Mouse (Mus musculus): ENCODE measurements around the gene Fto.
A peak's percentile ranks its signal among the peaks of the same experiment; 100 is the strongest.

The Fto gene

DNA sequence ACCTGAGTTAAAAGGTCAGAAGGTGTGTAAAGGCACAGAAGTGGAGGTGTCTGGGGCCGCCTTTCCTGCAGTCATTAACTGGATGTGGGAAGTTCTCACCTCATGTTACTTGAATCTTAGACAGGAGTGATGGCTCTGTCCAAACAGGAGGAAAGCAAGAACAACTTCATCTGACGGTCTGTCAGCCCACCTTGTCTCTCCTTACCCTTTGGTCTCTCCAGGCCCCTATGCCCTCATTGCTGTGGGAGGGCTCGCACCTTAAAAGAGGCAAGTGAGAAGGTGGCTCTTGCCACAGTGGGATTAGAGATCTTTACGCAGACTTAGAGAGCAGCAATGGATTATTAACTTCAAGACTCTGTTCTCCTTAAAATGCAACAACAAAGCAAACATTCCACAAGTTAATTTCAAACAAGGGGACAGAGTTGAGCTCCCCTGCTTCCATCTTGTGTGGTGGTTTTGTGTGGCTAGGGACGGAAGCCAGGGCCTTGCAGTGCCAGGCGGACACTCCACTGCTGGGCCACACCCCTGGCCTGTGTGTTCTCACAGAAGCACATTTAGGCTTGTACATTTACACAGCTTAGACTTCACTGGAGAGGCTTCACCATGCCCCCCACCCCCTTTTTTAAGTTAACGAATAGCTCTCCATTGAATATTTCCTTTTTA, 135.5 kb downstream of the Fto start:
- no peak for DNase-seq (ENCODE audit: low spot score)

DNA sequence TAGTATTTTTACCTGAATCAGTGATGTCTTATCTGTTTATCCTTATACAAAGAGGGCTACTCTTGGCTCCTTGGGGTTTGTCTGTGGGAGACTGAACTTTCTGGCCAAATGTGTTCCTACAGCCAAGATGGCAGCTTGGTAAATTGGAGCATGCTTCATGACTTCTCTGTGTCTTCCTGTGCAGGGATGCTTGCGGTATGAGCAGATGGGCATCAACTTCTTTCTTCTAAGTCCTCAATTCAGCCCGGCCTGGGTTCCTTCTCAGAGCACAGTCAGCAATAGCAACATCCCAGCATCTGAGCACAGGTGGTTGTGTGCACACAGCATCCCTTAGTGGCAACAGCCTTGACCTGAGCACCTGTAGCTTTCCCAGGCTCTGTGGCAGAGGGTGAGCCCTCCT, 141.6 kb downstream of the Fto start:
- no peak for DNase-seq (ENCODE audit: low spot score)

- DNase-seq (ENCODE audit: low spot score), result no peak
Observed at GRCm38 (mm10) chr8:91455591-91455990, 142.3 kb downstream of the Fto start.

GRCm38 (mm10) chr8:91458016-91458415, 144.7 kb downstream of the Fto start:
- no peak for DNase-seq (ENCODE audit: low spot score)

DNA sequence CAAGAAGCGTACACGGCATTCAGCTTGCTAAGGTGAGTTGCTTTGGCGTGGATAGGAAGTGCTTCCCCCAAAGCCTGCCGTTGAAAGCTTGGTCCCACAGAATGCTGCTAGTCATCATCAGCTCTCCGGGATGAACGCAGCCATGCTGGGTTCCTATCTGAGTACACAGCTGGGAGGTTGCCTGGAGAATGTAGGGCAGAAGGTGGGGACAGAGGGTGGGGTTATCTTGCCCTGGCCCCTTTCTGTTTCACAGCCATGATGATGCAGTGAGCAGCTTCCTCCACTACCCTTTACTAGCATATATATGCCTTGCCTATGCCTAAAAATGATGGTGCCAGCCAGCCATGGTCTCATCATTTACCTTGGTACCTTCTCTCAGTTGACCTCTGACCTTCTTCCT, 147.6 kb downstream of the Fto start:
- DNase-seq (ENCODE audit: low spot score), result no peak

GRCm38 (mm10) chr8:91463757-91464156, 150.4 kb downstream of the Fto start:
- no peak for DNase-seq (ENCODE audit: low spot score)

DNA sequence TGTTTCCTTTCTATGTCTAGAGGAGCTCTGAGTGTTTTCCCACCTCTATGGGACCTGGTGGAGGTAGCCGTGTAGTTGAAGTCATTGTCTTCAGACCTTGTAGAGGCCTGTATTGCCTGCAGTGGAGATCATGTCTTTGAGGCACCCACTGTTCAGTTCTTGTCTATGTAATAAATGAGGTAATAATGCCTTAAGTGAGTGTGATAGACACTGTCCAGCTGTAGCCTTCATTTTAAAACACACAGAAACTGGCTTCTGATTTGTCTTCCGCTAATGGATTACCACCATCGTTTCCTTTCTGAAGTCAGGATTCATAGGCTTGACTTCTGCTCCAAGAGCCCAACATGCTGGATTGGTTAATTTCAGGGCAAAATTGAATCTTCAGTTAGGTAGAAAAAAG, 154.1 kb downstream of the Fto start:
- no peak for DNase-seq (ENCODE audit: low spot score)

DNA sequence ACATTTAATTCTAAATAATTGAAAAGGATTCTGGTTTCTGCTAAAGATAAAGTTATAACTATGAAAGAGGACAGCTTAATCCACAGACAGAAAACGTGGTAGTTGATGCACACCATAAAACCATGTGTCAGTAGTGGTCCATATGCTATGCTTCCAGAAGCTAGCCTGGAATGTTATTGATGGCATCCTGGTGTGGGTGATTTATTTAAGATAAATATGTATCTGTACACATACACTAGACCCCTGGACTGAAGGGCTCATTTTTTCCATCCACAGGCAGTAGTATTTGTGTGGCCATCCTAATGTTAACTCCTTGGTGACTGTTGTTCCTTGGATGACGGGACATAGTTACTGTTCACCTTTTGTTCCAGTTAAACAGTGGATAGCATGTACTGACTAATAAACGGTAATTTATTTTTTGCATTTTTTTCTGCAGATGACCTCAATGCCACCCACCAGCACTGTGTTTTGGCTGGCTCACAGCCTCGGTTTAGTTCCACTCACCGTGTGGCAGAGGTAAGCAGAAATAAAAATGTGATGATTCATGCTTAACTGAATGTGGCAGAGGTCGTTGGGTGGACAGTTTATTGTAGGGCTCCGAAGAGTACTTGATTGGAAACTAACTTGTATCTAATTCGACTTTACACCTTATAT, 154.7 kb downstream of the Fto start:
- no peak for DNase-seq (ENCODE audit: low spot score)

DNA sequence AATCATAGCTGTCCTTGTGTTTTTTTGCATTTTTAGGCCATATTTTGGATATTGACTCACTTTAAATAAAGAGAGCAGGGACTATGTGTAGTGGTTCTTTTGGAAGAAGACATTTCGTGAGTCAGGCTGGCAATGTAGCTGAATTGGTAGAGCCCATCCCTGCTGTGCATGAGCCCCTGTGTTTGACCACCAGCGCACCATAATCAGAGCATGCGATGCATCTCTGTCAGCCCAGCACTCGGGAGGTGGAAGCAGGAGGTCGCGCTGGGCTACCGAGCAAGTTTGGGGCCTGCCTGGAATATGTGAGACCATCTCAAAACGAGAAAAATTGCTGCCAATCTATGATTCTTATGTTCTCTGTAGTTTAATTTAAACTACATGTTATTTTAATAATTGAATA, 156.1 kb downstream of the Fto start:
- no peak for DNase-seq (ENCODE audit: low spot score)

DNA sequence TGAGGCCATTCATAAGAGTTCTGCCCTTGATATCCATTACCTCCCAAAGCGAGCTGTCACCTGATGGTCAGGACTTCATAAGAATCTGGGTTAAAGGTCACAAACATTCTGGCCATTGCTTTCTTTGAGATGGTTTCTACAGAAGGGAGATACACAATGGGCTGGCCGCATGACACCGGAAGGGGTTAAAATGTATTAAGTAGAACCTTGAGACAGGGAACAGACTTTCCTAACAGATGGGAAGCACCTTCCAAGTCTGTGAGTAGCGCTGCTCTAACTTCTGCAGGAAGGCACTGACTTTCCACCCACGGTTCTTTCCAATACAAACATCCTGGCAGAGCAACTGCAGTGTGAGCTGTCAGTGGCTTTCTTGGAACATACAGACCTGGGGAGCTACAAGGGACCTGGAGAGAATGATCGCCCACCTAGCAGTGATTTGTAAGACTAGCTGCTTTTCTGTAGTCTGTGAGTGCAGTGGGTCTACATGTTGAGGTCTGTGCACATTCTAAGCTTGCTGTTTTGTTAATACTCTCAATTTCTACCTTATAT, 161.5 kb downstream of the Fto start:
- DNase-seq (ENCODE audit: low spot score), result no peak

GRCm38 (mm10) chr8:91476988-91477387, 163.7 kb downstream of the Fto start:
- DNase-seq (ENCODE audit: low spot score), result no peak

DNA sequence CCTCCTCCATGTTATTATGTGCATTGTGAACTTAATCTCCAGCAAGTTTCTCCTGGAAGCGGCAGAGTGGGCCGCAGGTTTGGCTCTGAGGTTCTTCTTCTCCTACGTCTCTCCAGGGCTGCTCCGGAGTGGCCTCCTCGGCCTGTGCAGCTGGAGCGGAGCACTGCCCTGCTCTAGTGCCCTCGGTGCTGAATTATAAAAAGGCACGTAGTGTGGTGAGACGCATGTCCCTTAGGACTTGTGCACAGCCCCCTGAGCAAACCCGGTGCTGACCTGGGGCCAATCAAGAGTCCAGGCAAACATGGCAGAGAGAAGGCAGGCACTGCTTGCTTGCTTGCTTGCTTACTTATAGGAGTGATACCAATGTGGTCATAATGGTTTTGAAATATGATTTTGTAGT, 164.1 kb downstream of the Fto start:
- no peak for DNase-seq (ENCODE audit: low spot score)

GRCm38 (mm10) chr8:91482511-91482910, 169.2 kb downstream of the Fto start:
- no peak for DNase-seq (ENCODE audit: low spot score)

GRCm38 (mm10) chr8:91486394-91486793, 173.1 kb downstream of the Fto start:
- no peak for DNase-seq (ENCODE audit: low spot score)

GRCm38 (mm10) chr8:91487456-91487855, 174.1 kb downstream of the Fto start:
- DNase-seq (ENCODE audit: low spot score), result no peak

DNA sequence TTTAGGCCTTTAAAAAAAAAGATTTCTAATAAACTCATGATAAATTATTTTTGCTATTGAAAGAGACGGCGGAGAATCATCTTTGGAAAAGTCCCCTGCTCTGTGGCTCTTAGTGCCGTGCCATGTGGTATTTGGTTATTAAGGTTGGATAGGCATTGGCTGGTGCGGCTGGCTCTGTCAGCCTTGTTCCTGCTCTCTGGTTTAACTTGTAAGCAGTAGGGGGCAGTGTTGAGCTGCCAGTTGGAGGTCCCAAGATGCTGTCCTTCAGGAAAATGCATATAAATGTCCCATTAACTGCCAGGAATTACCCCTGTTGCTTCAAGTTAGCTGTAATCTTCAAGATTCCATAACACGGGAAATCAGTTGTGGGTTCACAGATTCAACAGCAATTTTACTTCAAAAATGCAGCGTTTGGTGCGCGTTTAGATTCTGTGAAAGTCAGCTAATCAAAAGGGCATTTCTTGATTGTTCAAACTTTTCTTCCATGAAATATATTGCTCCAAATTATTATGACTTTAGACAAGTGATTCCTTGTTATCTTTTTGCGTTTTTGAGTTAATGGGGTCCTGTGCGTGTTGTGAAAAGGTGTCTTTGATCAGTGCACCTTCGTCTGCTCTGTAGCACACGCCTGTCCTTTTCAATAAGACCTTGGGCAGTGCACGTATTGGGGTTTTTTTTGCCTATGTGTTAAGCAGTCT, 174.9 kb downstream of the Fto start:
- peak; percentile 70 for DNase-seq (ENCODE audit: low spot score)

DNA sequence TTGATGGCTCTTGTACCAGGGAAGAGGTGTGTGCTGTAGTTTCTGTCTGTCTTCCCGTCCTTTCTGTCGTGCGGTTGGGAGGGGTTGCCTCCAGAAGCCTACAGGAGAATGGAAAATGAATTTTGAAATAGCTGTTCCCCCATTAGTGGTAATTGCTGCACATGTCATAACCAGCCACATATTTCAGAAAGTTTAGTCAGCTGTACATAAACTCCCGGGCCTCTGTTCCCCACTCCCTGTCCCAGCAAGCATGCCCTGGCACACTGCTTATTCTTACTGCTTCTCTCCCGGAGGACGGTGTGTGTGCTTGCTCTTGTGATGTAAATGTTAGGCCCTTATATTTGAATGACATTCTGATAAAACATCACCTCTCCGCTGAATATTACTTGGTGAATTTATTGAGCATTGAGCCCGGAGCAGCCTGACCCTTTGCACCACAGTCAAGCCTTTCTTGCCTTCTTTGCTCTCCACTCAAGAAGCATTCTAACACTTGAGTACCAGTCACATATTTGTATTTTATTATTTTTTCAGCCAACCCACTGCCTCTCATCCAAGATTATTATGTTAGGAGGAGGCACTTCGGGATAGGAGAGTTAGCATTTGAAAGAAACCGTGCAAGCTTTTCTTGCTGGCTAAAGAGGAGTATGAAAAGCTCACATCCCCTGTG, 175.6 kb downstream of the Fto start:
- no peak for DNase-seq (ENCODE audit: low spot score)

GRCm38 (mm10) chr8:91490065-91490464, 176.7 kb downstream of the Fto start:
- no peak for DNase-seq (ENCODE audit: low spot score)

DNA sequence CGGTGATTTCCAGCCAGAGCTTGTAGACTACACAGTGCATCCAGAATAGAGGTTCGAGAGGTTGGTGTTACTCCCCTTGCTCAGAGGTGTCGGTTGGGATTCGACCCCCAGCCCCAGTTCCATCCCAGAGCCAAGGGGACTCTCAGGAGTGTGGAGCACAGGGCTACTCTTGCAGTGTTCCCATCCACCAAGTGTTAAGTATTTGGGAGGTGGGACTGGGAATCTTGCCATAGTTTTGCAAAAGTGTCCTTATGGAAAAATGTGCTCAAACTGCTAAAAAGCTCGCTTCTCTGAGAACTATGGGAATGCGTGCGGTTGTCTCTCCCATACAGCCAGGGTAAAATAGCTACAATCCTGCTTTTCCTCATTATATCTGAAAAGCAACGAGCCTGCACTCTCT, 180.0 kb downstream of the Fto start:
- no peak for DNase-seq (ENCODE audit: low spot score)

GRCm38 (mm10) chr8:91494501-91495259, 181.4 kb downstream of the Fto start:
- DNase-seq (ENCODE audit: low spot score), result no peak

DNA sequence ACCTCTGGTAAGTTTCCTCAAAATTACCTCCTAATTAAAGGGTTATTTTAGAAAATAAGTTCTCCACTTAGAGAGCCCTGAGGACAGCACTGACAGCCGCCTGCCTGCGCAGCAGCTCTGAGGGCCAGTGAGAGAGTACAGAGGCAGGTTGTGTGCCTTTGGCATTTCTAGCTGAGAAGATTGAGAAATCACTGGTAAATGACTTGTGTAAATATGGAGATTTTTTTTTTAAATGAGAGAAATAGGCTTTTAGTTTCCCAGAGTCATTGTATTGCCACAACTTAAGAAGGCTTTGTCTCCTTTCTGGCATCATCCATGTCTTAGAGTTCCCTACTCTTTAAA, 181.9 kb downstream of the Fto start:
- DNase-seq (ENCODE audit: low spot score), result no peak

GRCm38 (mm10) chr8:91496000-91496399, 182.7 kb downstream of the Fto start:
- DNase-seq (ENCODE audit: low spot score), result no peak

Data from MN1 (cell line).